Comparison of ENCODE assay signal across 8 mouse cellular contexts in the genomic region with DNA sequence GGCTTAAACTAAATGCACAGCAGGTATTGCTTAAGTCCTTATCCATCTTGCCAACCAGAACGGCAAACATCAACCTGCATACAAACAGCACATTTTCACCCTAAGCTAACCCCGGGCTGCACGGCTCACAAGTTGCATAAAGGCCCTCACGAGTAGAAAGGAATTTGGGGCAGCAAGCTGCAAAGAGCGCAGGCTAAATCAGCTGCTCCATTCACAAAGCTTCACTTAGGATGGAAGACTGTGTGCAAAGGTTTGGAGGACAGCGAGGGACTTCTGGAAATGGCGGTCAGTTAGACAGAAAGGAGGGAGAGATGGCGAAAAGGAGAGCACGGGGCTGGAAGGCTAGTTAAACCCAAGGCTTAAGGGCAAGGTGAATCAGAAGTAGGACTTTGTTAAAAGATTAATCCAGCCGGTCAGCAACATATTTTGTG. TPM values are rescaled to one million over a fixed set of nuclear protein-coding genes. Genes with fewer than 3 reads are reported as not detected.
DNase-seq lines count a peak whose midpoint lies in the region; ATAC-seq lines count a peak whose summit lies in the region.

No protein-coding gene starts in this region.

- intact Hi-C loops in heart, postnatal 36 days (cut with DNase I): no loop called here

- peak; percentile 15; the same call in 1 of the 2 replicates for ATAC-seq in forebrain, embryonic 14.5 days
- ATAC-seq in kidney, embryonic 15.5 days (replicated peaks; ENCODE audit: low FRiP score): peak; percentile 27; the same call in 1 of the 2 replicates
- no peak for ATAC-seq in granulocyte monocyte progenitor cell, adult 5-6 weeks (replicated peaks; ENCODE audit: poor library complexity, severe bottlenecking)

- no peaks in the 10 kb centered on the region for H3K9me3 ChIP-seq in forebrain, embryonic 14.5 days (replicated peaks; ENCODE audit: control insufficient read depth, low read length)
- H3K9me3 ChIP-seq in kidney, embryonic 15.5 days (replicated peaks): no peaks in the 10 kb centered on the region

- peaks cover 16% of the 10 kb centered on the region; the same call in 1 of the 2 replicates for H3K4me1 ChIP-seq in forebrain, embryonic 14.5 days (ENCODE audit: control insufficient read depth, insufficient read depth, low read length)
- peaks cover 38% of the 10 kb centered on the region for H3K4me1 ChIP-seq in kidney, embryonic 15.5 days

- DNase-seq in heart, adult 11 months: peak; percentile 92
- DNase-seq in heart, postnatal 36 days: no peak
- peak; percentile 31 for DNase-seq in forebrain, embryonic 14.5 days (ENCODE audit: low spot score)
- peak; percentile 47 for DNase-seq in lung, postnatal 36 days
- no peak for DNase-seq in adrenal gland, postnatal 10 days
- no peak for DNase-seq in frontal cortex, postnatal 25 days (ENCODE audit: low spot score in 2 of 2)

- H3K9ac ChIP-seq in forebrain, embryonic 14.5 days (ENCODE audit: low read length): no peak overlapping the region
- H3K9ac ChIP-seq in kidney, embryonic 15.5 days: no peak overlapping the region

- 0 out of 2 replicates have a peak overlapping the region, but pooled peaks have one; percentile 13 for H3K4me3 ChIP-seq in forebrain, embryonic 14.5 days (ENCODE audit: low read depth, low read length)
- H3K4me3 ChIP-seq in kidney, embryonic 15.5 days (replicated peaks): no peak overlapping the region

- peak overlapping the region; percentile 43 for H3K4me2 ChIP-seq in forebrain, embryonic 14.5 days (ENCODE audit: low read length)
- H3K4me2 ChIP-seq in kidney, embryonic 15.5 days: peak overlapping the region; percentile 86

- no peaks in the 10 kb centered on the region for H3K27me3 ChIP-seq in forebrain, embryonic 14.5 days (replicated peaks; ENCODE audit: control insufficient read depth, insufficient read depth, low read length)
- no peaks in the 10 kb centered on the region for H3K27me3 ChIP-seq in kidney, embryonic 15.5 days

- no peak overlapping the region for H3K27ac ChIP-seq in forebrain, embryonic 14.5 days (ENCODE audit: low read depth, low read length)
- peak overlapping the region; percentile 86 for H3K27ac ChIP-seq in kidney, embryonic 15.5 days

- 14% methylated on average over 10 of the region's 10 CpGs for WGBS in forebrain, embryonic 14.5 days
- WGBS in kidney, embryonic 15.5 days: 46% methylated on average over 10 of the region's 10 CpGs

- H3K36me3 ChIP-seq in forebrain, embryonic 14.5 days (ENCODE audit: control insufficient read depth, insufficient read depth, low read length): no peaks in the 10 kb centered on the region
- H3K36me3 ChIP-seq in kidney, embryonic 15.5 days: no peaks in the 10 kb centered on the region

RNA-seq across cellular contexts. Expression of a gene that starts 1.8 kb away (rescaled TPM):
- 100 to 1,000 TPM; 196 to 201 TPM for total RNA-seq in heart, postnatal 36 days (2021)
- 4.3 and 5.1 TPM in 2 replicates for polyA plus RNA-seq in forebrain, embryonic 14.5 days (2014; fragmentation: Nextera tagmentation; extraction: Ambion mirVana)
- polyA plus RNA-seq in kidney, embryonic 15.5 days (2015; fragmentation: Nextera tagmentation; extraction: Ambion mirVana): 14.2 and 14.7 TPM in 2 replicates
- total RNA-seq in adrenal gland, postnatal 10 days (2021): 10 to 100 TPM; 12.4 to 13.1 TPM
- total RNA-seq in granulocyte monocyte progenitor cell, adult 5-6 weeks (2014; fragmentation: Nextera tagmentation): not detected in 2 replicates
- 0.86 TPM in 1 of 2 replicates, not detected in the other for total RNA-seq in granulocyte monocyte progenitor cell, adult 5-6 weeks (2017)

Comparison
In these comparisons a context has a peak if more than half of its experiments do, and no peak if none do; other contexts are left out.
1. DNase-seq: peak in heart, adult 11 months (single experiment), forebrain, embryonic 14.5 days (single experiment) and lung, postnatal 36 days (single experiment); none in heart, postnatal 36 days (0 of 2), adrenal gland, postnatal 10 days (single experiment) and frontal cortex, postnatal 25 days (0 of 2).
2. RNA of a gene that starts 1.8 kb away (total RNA-seq): 196 to 201 TPM in heart, postnatal 36 days; 12.4 to 13.1 TPM in adrenal gland, postnatal 10 days and 0.86 TPM in granulocyte monocyte progenitor cell, adult 5-6 weeks; every median in the first group is over 10 times any median in the second.